In the genomic region with DNA sequence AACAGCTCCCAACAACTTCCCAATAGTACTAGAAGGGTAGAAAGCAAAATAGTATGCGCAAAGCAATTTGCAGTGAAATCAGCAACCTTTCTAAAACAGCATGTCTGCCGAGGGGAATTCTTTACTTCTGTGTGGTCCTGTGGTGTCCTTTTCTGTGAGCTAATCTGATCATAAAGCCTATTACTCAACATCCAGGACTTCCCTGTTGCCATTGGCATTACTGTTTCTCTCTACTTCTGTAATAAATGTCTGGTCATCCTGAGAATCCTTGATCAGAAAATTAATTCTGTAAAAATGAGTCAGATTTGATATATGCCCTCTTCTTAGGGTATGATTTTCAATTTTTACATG, we compare ENCODE assay signal across 19 mouse cellular contexts.
DNase-seq lines count a peak whose midpoint lies in the region; ATAC-seq and TF ChIP-seq lines count a peak whose summit lies in the region.
"Had no signal": no experiment of that assay in that cellular context is flagged by ENCODE, and none has a peak within 500 bp of the region (broad histone marks: within the 10 kb centered on the region; RNA-seq: fewer than 3 reads in every experiment).

No protein-coding gene starts in this region.

- no peaks in the 10 kb centered on the region for H3K9me3 ChIP-seq in liver, embryonic 16.5 days (replicated peaks; ENCODE audit: control insufficient read depth, low read length)
- H3K9me3 ChIP-seq in liver, embryonic 12.5 days (replicated peaks) = no peaks in the 10 kb centered on the region
- H3K9me3 ChIP-seq in embryonic facial prominence, embryonic 10.5 days = no peaks in the 10 kb centered on the region
- H3K9me3 ChIP-seq: embryonic facial prominence, embryonic 12.5 days; G1E; hindbrain, embryonic 10.5 days; kidney, embryonic 15.5 days; limb, embryonic 10.5 days; midbrain, embryonic 10.5 days; neural tube, embryonic 15.5 days had no signal

- ATAC-seq in liver, embryonic 16.5 days (ENCODE audit: low read depth) = no peak; the same call in 1 of the 2 replicates
- no peak for ATAC-seq in liver, embryonic 12.5 days
- ATAC-seq in hematopoietic stem cell, adult 5-6 weeks (replicated peaks in 1 of 2; ENCODE audit: insufficient read depth in 1 of 2, low FRiP score in 2 of 2, low TSS enrichment in 1 of 2, low read depth in 1 of 2, poor library complexity in 2 of 2, severe bottlenecking in 2 of 2) = peak; percentile 96
- peak; percentile 79 for ATAC-seq in monocyte, adult 5-6 weeks (replicated peaks; ENCODE audit: insufficient number of reproducible peaks, low FRiP score, low TSS enrichment, poor library complexity, severe bottlenecking)
- no peak for ATAC-seq in cerebellum, adult (ENCODE audit: insufficient number of reproducible peaks, low FRiP score, low TSS enrichment)
- ATAC-seq: forebrain, embryonic 16.5 days had no signal

- no peaks in the 10 kb centered on the region for H3K27me3 ChIP-seq in liver, embryonic 16.5 days (ENCODE audit: control insufficient read depth, insufficient read depth, low read depth, low read length)
- no peaks in the 10 kb centered on the region for H3K27me3 ChIP-seq in liver, embryonic 12.5 days (replicated peaks)
- H3K27me3 ChIP-seq in embryonic facial prominence, embryonic 10.5 days (replicated peaks; ENCODE audit: low read depth, poor library complexity, severe bottlenecking) = no peaks in the 10 kb centered on the region
- no peaks in the 10 kb centered on the region for H3K27me3 ChIP-seq in cerebellum, adult 2 months (ENCODE audit: control insufficient read depth, insufficient read depth, low read length)
- H3K27me3 ChIP-seq: embryonic facial prominence, embryonic 12.5 days; kidney, embryonic 15.5 days; neural tube, embryonic 15.5 days had no signal

- H3K9ac ChIP-seq in liver, embryonic 16.5 days (ENCODE audit: low read depth, low read length) = no peak overlapping the region
- no peak overlapping the region for H3K9ac ChIP-seq in liver, embryonic 12.5 days
- H3K9ac ChIP-seq: embryonic facial prominence, embryonic 12.5 days; kidney, embryonic 15.5 days; lung, embryonic 14.5 days; neural tube, embryonic 15.5 days had no signal

- H3K4me2 ChIP-seq in liver, embryonic 16.5 days (ENCODE audit: low read depth, low read length) = 0 out of 2 replicates have a peak overlapping the region, but pooled peaks have one; percentile 6
- no peak overlapping the region for H3K4me2 ChIP-seq in liver, embryonic 12.5 days
- H3K4me2 ChIP-seq: embryonic facial prominence, embryonic 12.5 days; kidney, embryonic 15.5 days; lung, embryonic 14.5 days; neural tube, embryonic 15.5 days had no signal

- TF ChIP-seq POLR2A in cerebellum, adult 2 months (IDR thresholded peaks at IDR 0.05; ENCODE audit: borderline replicate concordance, insufficient read depth, low read length) = no peak

- no peak overlapping the region for H3K4me3 ChIP-seq in liver, embryonic 16.5 days (ENCODE audit: low read depth, low read length)
- no peak overlapping the region for H3K4me3 ChIP-seq in liver, embryonic 12.5 days
- no peak overlapping the region for H3K4me3 ChIP-seq in embryonic facial prominence, embryonic 10.5 days
- no peak overlapping the region for H3K4me3 ChIP-seq in cerebellum, adult 2 months (replicated peaks; ENCODE audit: insufficient read depth, low read depth, low read length)
- H3K4me3 ChIP-seq: embryonic facial prominence, embryonic 12.5 days; hindbrain, embryonic 10.5 days; kidney, embryonic 15.5 days; limb, embryonic 10.5 days; midbrain, embryonic 10.5 days; neural tube, embryonic 15.5 days had no signal

- no peaks in the 10 kb centered on the region for H3K4me1 ChIP-seq in liver, embryonic 16.5 days (ENCODE audit: control insufficient read depth, low read depth, low read length)
- H3K4me1 ChIP-seq in liver, embryonic 12.5 days = no peaks in the 10 kb centered on the region
- no peaks in the 10 kb centered on the region for H3K4me1 ChIP-seq in embryonic facial prominence, embryonic 10.5 days
- no peaks in the 10 kb centered on the region for H3K4me1 ChIP-seq in cerebellum, adult 2 months (ENCODE audit: control insufficient read depth, insufficient read depth, low read length)
- H3K4me1 ChIP-seq: embryonic facial prominence, embryonic 12.5 days; hindbrain, embryonic 10.5 days; kidney, embryonic 15.5 days; limb, embryonic 10.5 days; midbrain, embryonic 10.5 days; neural tube, embryonic 15.5 days had no signal

- no peaks in the 10 kb centered on the region for H3K36me3 ChIP-seq in liver, embryonic 16.5 days (ENCODE audit: control insufficient read depth, insufficient read depth)
- H3K36me3 ChIP-seq in liver, embryonic 12.5 days = no peaks in the 10 kb centered on the region
- no peaks in the 10 kb centered on the region for H3K36me3 ChIP-seq in embryonic facial prominence, embryonic 10.5 days (replicated peaks)
- H3K36me3 ChIP-seq: embryonic facial prominence, embryonic 12.5 days; G1E; hindbrain, embryonic 10.5 days; kidney, embryonic 15.5 days; limb, embryonic 10.5 days; midbrain, embryonic 10.5 days; neural tube, embryonic 15.5 days had no signal

- 20% methylated on average over 2 of the region's 2 CpGs for WGBS in liver, embryonic 16.5 days (ENCODE audit: insufficient replicate concordance)
- 35% methylated on average over 2 of the region's 2 CpGs for WGBS in liver, embryonic 12.5 days (ENCODE audit: insufficient replicate concordance)
- WGBS in embryonic facial prominence, embryonic 10.5 days = 70% methylated on average over 2 of the region's 2 CpGs
- WGBS in cerebellum, adult 2 months = 74% methylated on average over 2 of the region's 2 CpGs

- TF ChIP-seq CTCF in cerebellum, adult 2 months (IDR thresholded peaks at IDR 0.05; ENCODE audit: borderline replicate concordance, insufficient read depth, low read depth, low read length) = no peak

- no peak overlapping the region for H3K27ac ChIP-seq in liver, embryonic 16.5 days (ENCODE audit: low read length)
- no peak overlapping the region for H3K27ac ChIP-seq in liver, embryonic 12.5 days
- H3K27ac ChIP-seq in embryonic facial prominence, embryonic 10.5 days (replicated peaks) = no peak overlapping the region
- no peak overlapping the region for H3K27ac ChIP-seq in cerebellum, adult 2 months (ENCODE audit: insufficient read depth, low read length)
- H3K27ac ChIP-seq: embryonic facial prominence, embryonic 12.5 days; hindbrain, embryonic 10.5 days; kidney, embryonic 15.5 days; limb, embryonic 10.5 days; midbrain, embryonic 10.5 days; neural tube, embryonic 15.5 days had no signal

- peak; percentile 14 for DNase-seq in CD4-positive, CD25-positive, alpha-beta regulatory T cell, adult 2 months (ENCODE audit: low read depth, low spot score)
- DNase-seq in embryonic facial prominence, embryonic 10.5 days (ENCODE audit: low spot score) = no peak
- DNase-seq in cerebellum, adult 2 months = no peak
- DNase-seq: cerebellum, adult 11 months; lung, embryonic 14.5 days; right cerebral cortex, adult 18-20 months had no signal

Comparison
In these comparisons a context has a peak if more than half of its experiments do, and no peak if none do; other contexts are left out.
1. ATAC-seq: peak in hematopoietic stem cell, adult 5-6 weeks (2 of 2) and monocyte, adult 5-6 weeks (single experiment); none in liver, embryonic 16.5 days (single experiment), liver, embryonic 12.5 days (single experiment) and cerebellum, adult (single experiment).